Mouse (Mus musculus): ENCODE results near the gene Plscr3.
A peak's percentile ranks its signal among the peaks of the same experiment; 100 is the strongest.

Plscr3 gene

DNA sequence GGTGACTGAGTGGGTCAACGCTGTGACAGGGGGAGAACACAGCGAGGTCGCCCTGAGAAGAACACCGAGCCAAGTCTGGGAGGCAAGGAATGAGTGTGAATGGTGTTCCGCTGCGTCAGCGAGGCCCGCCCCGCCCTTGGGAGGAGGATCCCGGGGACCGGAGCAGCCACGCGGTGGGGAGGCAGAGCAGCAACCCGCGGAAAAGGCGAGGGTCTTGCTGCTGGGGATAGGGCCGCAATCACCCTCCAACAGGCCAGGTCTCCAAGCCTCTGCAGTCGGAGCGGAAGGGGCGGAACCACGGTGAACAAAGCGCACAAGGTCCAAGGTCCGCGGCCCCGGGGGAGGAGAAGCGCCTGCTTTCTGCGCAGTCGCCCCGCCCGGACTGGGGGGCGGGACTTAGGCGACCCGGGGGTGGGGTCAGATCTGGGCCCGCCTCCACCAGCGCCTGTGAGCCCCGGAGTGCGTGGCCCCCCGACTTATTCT lies at the start of gene Plscr3:
TSS of gene Plscr3 (plus strand) at position 179 of the 483 bp plus-strand sequence.
- DNase-seq (ENCODE audit: low read depth), result peak; percentile 94

DNA sequence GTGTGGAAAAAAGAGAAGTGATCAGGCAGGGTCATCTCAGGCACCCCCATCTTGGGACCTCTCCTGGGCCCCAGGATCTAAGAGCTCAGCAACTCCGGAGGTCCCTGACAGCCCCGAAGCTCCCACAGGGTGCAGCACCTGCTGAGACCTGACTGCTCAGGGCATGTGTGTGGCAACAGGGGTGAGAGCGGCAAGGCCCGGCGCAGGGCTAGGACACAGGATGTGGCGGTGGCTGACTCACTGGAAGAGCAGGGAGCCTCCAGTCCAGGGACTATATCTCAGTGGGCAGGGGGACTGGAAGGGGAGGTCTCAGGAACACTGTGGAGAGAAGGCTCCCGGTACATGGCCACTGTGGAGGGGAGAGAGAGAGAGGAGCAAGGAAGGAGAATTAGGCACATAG lies 48.3 kb upstream of the Plscr3 start:
- peak; percentile 49 for DNase-seq (ENCODE audit: low read depth)

DNA sequence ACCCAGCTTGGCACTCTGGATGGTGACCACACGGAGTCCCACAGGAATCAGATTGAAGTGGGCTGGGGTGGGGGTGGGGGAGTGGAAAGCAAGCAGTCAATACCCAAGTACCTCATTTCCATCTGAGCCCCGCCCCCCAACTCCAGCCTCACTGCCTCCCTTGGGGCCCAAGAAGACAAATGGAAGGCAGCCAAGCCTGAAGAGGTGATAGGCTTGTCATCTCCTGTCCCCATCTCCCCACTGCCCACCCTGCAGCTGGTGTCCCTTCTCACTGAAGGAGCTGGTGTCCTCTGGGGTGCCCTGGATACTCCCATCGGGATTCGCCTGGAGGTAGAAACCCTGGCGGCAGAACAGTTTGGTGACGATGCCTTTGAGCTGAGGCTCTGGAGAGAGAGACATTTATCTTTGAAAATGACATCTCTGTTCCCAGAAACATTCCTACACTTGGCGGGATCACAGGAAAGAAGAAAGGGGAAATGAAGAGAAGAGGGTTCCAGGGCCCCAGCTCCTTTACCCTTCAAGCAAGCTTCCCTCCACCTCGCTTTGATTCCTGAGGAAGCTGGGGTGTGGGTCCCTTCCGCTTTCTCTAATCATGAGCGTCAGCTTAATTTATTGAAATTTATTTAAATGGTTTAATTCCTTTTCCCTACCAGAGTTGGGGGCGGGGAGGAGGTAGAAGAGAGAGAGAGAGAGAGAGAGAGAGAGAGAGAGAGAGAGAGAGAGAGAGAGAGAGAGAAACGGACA lies 46.6 kb upstream of the Plscr3 start:
- DNase-seq (ENCODE audit: low read depth), result no peak

DNA sequence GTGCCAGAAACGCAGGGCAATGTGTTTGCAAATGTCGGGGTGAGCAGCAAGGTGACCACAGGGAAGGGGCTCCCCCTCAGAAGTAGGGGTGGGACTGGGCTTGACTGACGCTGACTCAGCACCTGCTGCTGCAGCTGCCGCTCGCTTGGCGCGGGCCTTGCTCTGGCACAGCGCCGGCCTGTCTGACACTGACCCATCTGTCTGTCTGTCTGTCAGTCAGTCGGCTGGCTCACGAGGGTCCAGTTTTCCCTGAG lies 46.1 kb upstream of the Plscr3 start:
- no peak for DNase-seq (ENCODE audit: low read depth)

DNA sequence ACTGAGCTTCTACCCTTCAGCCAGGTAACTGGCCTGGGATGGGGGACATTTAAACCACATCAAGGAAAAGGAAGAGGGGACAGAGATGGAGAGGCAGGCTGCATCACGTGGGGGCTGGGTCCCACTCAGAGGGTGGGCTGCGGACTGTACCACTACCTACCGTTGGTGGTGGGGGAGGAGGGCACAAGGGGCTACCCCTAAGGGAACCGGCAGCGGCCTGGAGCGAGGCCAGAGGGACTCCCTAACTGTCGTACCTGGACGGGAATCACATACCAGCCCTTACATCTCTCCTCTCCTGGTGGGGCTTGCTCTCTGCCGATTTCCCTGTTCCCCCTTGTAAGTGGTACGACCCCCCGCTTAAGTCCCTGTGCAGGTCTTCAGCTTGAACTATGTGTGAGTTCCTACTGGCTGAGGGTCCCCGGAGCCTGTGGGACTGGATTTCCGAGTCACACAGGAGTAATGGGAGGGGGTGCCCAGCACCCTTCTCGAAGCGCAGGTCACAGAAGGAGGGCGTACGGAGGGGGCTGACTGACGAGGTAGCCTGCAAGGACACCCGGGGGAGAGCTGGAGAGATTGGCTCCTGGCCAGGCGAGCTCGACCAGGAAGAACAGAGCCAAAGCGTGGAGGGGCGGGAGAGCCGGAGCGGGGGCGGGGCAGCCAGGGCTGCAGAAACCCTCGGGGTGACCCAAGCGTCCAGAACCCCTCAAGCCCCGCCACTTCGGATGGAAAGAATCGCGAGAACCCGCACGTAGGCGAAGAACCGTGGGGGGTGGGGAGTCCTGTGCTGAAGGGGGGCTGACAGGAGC lies 45.6 kb upstream of the Plscr3 start:
- no peak for DNase-seq (ENCODE audit: low read depth)

DNA sequence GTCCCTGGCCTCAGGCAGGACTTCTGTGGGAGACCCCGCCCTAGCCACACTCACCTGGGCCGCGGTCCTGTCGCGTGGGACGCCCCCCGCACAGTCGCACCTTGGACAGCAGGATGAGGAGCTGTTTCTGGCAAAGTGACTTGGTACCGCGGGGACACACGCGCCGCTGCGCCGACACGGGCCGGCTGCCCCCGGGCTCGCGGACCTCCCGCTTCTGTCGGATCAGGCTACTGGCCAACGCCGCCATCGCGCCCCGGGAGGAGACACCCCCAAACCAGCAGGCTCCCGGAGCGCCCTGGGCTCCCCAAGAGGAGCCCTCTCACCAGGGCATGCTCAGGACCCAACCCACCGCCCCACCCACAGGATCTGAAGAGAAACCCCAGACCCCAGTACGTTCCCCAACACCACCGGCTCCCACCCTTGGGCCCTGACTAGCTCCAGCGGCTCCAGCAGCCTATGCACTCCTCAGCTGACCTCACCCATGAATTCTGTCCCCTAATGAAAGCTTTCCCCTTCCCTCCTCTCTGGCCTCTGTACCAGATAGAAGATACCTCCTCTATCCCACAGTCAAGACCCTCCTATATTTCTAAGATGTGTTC lies 44.7 kb upstream of the Plscr3 start, which contains the start of gene Fgf11:
TSS of gene Fgf11 (minus strand) at position 479 of the 599 bp plus-strand sequence.
- DNase-seq (ENCODE audit: low read depth), result no peak

DNA sequence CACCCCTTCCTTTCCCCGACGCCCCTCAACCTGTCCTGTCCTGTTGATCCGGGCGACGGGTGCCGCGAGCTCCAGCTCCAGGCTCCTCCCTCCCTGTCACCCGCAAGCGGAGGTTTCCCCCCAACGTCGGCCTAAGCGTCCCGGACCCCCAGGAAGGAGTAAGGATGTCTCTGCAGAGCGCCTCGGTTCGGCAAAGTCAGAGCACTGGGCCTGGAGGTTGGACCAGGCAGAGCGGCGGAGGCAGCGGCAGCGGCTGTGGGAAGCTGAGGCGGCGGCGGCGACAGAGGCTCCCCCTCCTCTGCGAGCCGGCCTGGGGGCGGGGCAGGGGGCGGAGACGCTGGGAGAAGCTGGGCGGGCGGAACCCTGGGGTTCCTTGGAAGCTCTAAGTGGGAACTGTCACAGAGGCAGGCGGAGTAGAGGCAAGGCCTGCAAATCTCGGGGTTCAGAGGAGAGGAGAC lies 43.5 kb upstream of the Plscr3 start:
- peak; percentile 70 for DNase-seq (ENCODE audit: low read depth)

DNA sequence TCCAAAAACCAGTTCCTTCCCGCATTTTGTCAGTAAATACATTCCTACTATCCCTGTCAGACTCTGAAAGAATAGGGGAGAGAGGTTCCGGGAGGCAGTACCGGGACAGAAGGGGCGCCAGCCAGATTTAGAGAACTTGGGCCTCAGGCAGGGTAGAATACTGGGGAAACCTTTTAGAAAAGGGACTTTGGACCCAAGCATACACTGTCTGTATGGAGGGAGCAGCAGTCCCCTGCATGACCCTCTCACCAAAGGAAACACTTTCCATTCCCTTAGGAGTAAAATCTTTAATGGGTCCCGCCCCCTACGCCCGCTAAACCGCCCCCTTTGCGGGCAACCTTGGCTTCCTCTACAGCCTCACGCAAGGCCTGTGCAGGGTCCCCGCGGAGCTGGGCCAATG lies 42.8 kb upstream of the Plscr3 start:
- peak; percentile 24 for DNase-seq (ENCODE audit: low read depth)

DNA sequence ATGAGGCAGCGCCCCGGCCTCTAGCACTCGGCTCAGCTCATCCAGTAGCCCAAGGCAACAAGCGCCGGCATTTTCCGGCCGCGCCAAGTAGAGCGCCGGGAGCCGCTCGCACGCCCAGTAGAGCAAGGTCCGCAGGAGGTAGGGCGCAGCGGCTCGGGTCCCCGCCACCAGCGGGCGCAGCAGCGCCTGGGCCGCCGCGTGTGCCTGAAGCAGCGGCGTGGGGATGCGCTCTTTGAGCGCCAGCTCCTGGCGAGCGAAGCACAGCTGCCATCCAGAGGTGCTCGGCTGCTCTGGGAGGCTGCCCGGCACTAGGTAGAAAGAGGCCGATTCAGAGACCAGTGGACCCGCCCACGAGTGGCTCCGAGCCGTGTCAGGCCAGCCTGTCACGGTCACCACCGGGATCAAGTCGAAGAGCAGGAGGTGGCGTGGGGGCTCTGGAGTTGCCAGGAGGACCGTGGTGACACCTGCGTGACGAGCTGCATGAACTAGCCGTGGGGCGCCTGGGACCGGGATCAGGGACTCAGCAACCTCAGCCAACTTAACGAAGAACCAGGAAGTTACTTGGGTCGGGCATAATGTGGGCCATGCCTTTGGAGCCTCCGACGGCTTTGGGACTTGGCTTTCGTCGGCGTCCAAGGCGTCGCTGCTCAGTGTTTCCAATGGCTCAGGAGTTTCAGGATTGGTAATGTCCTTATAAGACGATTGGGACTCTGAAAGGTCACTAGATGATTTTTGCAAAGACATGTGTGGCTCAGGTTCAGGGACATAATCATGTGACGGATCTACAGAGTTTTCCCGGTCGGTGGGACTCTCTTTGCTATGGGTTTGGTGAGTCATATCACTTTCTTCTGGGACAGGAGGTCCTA lies 42.2 kb upstream of the Plscr3 start:
- DNase-seq (ENCODE audit: low read depth), result peak; percentile 52

DNA sequence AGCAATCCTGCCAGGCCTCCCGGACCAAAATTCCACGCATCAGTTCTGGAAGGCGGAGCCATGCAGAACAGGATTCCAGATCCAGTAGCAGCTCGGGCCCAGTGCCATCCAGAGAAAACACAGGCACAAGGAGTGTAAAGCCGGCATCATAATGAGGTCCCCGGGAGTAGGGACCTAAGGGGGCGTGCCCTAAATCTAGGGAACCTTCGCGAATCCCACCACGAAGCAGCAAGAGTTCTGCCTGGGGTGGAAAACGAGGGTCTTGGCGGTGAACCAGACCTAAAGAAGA lies 41.6 kb upstream of the Plscr3 start:
- DNase-seq (ENCODE audit: low read depth), result no peak

DNA sequence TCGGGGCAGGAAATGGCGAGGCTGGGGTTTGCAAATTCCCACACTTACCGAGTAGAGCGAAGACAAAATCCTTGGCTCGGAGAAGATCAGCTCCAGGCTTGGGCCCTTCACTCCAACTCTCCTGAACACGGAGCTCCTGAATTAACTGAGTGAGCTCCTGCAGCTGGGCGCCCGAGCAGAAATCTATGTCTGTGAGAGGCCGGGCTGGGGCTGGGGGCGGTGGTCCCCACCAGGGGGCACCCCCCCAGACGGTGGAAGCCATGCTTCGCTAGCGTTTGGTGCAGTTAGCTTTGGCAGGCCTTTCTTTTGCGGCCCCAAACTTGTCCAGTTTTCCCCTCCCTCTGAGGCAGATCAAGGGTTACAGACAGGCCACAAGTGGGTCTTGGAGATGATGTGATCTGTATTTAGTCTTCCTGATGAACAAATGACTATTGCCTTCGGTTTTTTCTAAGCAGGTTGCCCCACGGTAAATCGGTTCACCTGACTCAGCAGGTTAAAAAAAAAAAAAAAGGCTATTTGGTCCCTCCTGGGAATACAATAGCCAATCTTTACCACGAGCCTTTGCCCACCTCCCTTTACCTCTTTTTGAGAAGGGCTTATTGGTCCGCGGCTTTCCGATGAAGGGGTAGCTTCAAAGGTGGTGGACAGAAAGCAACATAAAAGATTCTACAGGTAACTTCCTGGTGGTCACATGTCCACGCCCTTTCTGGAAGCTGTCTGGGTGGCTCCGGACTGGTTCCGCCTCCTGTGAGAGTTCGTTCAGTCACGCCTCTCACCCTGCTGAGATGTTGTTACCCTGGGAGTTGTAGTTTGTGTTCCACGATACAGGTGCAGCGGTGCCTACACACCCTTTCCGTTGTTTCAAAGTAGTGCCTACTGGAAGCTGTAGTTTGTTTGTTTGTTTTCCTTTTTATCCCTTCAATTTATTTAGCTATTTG lies 40.9 kb upstream of the Plscr3 start, which contains the start of gene Tmem102:
TSS of gene Tmem102 (minus strand) at position 653 of the 938 bp plus-strand sequence.
- DNase-seq (ENCODE audit: low read depth), result no peak

DNA sequence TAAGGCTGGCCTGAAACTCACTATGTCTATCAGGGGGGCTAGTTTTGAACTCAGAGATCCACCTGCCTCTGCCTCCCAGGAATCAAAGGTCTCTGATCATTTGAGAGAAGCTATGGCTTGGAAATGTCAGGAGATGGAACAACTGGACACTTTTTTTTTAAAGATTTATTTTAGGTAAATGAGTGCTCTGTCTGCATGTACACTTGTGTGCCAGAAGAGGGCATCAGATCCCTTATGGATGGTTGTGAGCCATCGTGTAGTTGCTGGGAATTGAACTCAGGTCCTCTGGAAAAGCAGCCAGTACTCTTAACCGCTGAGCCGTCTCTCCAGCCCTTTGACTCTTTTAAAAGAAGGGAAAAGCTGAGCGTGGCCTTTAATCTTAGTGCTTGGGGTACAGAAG lies 39.8 kb upstream of the Plscr3 start:
- DNase-seq (ENCODE audit: low read depth), result peak; percentile 34

DNA sequence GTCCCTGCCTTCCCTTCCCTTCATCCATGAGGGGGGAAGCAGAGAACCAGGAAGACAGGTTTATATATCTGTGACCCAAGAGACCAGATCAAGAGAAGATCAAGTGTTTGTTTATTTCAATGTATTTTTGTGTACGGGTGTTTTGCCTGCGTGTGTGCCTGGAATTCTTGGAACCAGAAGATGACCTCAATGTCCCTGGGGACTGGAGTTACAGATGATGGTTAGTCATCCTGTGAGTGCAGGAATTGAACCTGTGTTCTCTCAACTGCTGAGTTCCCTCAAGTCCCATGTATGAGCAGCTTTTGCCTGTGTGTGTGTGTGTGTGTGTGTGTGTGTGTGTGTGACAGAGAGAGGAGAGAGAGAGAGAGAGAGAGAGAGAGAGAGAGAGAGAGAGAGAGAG lies 38.5 kb upstream of the Plscr3 start:
- no peak for DNase-seq (ENCODE audit: low read depth)

DNA sequence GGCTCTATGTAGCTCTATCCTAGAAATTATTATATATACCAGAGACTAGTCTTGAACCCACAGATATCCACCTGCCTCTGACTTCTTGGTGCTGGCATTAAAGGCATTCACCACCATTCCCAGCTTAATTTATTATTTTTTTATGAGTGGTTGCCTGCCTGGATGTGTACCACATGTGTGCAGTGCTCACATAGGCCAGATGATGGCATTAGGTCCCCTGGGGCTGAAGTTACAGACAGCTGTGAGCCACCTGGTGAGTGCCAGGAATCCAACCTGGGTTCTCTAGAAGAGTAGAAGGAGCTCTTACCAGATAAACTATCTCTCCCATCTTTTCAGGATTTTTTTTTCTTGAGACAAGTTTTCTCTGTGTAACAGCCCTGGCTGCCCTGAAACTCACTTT lies 35.9 kb upstream of the Plscr3 start:
- DNase-seq (ENCODE audit: low read depth), result no peak

DNA sequence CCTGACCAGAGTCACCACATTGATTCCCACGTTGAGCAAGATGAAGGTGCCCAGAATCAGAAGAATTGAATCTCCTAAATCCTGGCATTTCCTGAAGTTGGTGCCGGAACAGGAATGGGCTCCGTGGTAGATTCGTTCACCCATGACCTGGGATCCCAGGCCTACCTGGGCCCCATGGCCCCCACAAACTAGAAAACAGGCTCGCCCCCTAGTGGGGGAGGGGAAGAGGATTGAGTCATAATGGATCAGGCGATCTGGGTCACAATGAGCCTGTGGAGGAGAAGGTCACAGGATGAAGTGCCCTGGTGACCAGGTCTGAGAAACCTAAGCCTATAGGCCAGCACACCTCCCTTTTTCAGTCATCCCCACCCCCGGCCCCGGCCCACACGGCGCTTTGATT lies 31.0 kb upstream of the Plscr3 start, which contains the start of gene Gm39566:
TSS of gene Gm39566 (minus strand) at position 144 of the 400 bp plus-strand sequence.
- no peak for DNase-seq (ENCODE audit: low read depth)

DNA sequence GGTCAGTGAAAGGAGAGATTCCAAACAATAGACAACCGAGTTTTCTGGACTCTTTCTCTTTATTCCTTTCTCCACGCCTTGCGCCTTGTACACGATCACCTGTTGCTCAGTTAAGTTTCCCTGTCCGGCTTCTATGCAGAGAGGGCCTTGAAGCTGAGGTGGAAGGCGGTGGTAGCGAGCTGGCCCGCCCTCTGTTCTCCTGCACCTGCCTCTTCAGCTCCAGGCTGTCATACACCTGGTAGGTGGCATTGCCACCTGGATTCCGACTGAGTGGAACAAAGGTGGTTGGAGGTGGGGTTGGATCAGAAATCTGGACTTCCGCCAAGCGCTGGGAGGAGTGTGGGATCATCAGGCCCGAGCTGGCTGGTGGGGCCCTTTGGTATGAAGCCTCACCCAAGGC lies 29.7 kb upstream of the Plscr3 start:
- no peak for DNase-seq (ENCODE audit: low read depth)

DNA sequence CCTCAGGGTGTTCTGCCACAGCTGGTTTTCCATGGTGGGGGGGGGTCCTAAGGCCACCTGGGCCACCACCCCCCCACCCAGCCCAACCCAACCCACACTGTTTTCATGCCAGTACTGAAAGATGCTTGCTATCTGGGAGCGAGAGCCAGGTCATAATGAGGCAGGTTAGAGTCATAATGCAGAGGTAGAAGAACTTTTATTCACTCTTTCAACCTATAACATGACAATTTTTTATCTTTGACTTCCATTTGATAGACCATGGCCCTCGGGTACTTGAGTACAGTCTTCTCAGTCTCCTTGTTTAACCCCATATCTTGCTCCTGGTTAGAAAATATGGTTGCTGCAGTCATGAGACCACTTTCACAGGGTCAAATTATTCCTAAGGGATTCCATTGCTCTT lies 27.8 kb upstream of the Plscr3 start, which contains the start of gene Spem2:
TSS of gene Spem2 (minus strand) at position 101 of the 400 bp plus-strand sequence.
- DNase-seq (ENCODE audit: low read depth), result no peak

DNA sequence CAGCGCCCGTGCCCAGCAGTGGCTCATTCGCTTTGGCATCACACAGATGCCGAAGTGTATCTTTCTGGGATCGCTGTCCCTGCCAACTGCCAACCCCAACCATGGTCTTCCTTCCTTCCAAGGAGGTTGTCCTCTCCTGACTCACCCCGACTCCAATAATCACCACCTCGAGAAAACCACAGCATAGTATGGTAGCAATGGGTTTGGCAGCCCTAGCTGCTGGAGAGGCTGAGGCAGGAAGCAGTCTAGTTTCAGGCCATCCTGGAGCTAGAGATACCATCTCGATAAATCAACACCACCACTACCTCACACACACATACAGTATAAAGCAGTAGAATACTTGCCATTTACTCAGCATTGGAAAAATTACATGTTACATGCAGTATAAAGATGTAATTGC lies 27.3 kb upstream of the Plscr3 start:
- DNase-seq (ENCODE audit: low read depth), result peak; percentile 90

DNA sequence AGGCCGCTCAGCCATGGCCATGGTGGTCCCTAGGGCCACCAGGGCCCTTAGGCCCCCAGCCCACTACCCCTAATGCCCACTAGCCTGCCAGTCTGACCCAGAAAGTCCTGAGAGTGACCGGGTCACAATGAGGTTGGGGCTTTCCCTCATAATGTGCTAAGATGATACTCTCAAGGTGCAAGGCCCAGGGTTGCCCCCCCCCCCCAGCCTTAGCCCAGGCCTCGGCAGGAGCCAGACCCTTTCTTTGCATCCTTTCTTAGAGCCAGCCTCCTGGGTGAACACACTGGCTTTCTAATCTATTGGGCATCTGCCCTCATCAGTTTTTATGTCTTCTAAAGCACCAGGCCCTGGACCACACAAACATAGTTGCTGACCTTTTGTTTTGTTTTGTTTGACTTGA lies 24.1 kb upstream of the Plscr3 start, which contains the start of gene Spem1:
TSS of gene Spem1 (minus strand) at position 101 of the 400 bp plus-strand sequence.
- no peak for DNase-seq (ENCODE audit: low read depth)

DNA sequence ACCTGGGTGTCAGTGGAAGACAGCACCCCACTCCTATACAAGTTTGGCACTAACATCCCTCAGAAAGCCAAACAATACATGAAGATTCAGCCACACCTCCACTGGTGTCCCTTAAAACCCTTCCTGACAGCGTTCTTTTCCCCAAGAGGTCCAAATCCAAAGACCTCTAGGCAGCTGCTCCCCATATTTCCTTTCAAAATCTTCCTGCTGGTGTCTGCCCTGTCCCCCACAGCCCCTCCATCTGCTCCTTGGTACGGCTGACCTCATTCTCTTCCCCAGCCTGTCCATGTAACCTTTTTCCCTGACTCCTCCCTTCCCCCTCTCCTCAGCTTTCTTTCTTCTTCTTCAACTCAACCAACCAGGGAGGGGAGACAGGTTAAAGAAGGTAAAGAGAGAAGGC lies 22.7 kb upstream of the Plscr3 start:
- DNase-seq (ENCODE audit: low read depth), result no peak

DNA sequence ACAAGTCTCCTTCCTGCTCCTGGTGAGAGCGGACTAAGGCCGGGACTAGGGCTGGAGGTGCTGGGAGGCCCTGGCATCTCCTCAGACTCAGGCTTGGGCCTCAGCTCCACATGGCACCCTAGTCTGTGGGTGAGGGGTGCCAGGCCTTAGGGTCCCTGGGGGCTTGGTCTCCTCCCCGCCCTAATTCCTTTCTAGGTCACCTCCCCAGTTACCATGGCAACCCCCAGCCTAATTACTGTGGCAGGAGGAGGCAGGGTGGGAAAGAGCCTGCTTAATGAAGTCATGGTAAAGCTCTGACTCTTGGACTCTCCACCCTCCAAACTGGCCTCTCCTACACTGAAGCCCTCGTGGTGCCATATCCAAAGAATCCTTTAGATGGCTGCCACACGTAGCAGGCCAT lies 17.3 kb upstream of the Plscr3 start:
- no peak for DNase-seq (ENCODE audit: low read depth)
